Mouse (Mus musculus): ENCODE results near the gene Csrp2.

Csrp2 gene

GRCm38 (mm10) chr10:110971044-110971443 lies 51.5 kb downstream of the Csrp2 start:
- DNase-seq (ENCODE audit: low read depth): no peak

- DNase-seq (ENCODE audit: low read depth): no peak
These were observed 51.9 kb downstream of the Csrp2 start for GRCm38 (mm10) chr10:110971483-110971882.

- DNase-seq (ENCODE audit: low read depth): no peak
These were observed 52.4 kb downstream of the Csrp2 start for GRCm38 (mm10) chr10:110971998-110972397.

- DNase-seq (ENCODE audit: low read depth): peak; percentile 72
These were observed 54.9 kb downstream of the Csrp2 start for GRCm38 (mm10) chr10:110974463-110974862.

- DNase-seq (ENCODE audit: low read depth): no peak
These were observed 55.3 kb downstream of the Csrp2 start for GRCm38 (mm10) chr10:110974885-110975284.

GRCm38 (mm10) chr10:110976046-110976445 lies 56.5 kb downstream of the Csrp2 start:
- DNase-seq (ENCODE audit: low read depth): peak; percentile 67

GRCm38 (mm10) chr10:110977379-110977778 lies 57.8 kb downstream of the Csrp2 start:
- no peak for DNase-seq (ENCODE audit: low read depth)

- no peak for DNase-seq (ENCODE audit: low read depth)
These were observed 59.8 kb downstream of the Csrp2 start for GRCm38 (mm10) chr10:110979431-110979830.

GRCm38 (mm10) chr10:110980441-110980840 lies 60.9 kb downstream of the Csrp2 start:
- DNase-seq (ENCODE audit: low read depth): no peak

- no peak for DNase-seq (ENCODE audit: low read depth)
These were observed 63.2 kb downstream of the Csrp2 start for GRCm38 (mm10) chr10:110982771-110983170.

GRCm38 (mm10) chr10:110986682-110987081 lies 67.1 kb downstream of the Csrp2 start:
- no peak for DNase-seq (ENCODE audit: low read depth)
